Mouse (Mus musculus) ES-E14 (cell line): ENCODE data around the gene Olig1. TPM values are rescaled to one million over a fixed set of nuclear protein-coding genes. Genes with fewer than 3 reads are reported as not detected.

Experiments
- DNase-seq: peaks from one replicate; pipeline ENCODE4 v3.0.0-alpha.2; 2013; ENCODE audit warnings: low read depth, low spot score
- H3K27ac ChIP-seq: 2 replicates; pipeline ENCODE4 v1.5.1; 2012; ENCODE audit warnings: low read depth, mild to moderate bottlenecking, low read length, moderate library complexity, mixed read lengths; ENCODE audit not compliant: poor library complexity, insufficient read depth, severe bottlenecking
- H3K36me3 ChIP-seq: 2 replicates; pipeline ENCODE4 v1.6.1; 2012; ENCODE audit warnings: mild to moderate bottlenecking, low read length, moderate library complexity, mixed read lengths; ENCODE audit not compliant: control insufficient read depth, poor library complexity, insufficient read depth, severe bottlenecking
- H3K4me1 ChIP-seq, 2 experiments: fragments of 150-350 bp in 1 of 2; sonication (generic) in 1 of 2; 2 replicates each; pipeline ENCODE4 v1.6.1; 2012; ENCODE audit warnings: low read length in 2 of 2, mild to moderate bottlenecking in 1 of 2, mixed read lengths in 1 of 2; ENCODE audit not compliant: control insufficient read depth in 2 of 2, insufficient read depth in 2 of 2, poor library complexity in 1 of 2
- H3K4me3 ChIP-seq, 2 experiments: fragments of 150-350 bp in 1 of 2; sonication (generic) in 1 of 2; 2 replicates each; pipeline ENCODE4 v1.5.1; 2012; ENCODE audit warnings: low read length in 2 of 2, low read depth in 1 of 2, mild to moderate bottlenecking in 1 of 2, mixed read lengths in 1 of 2; ENCODE audit not compliant: insufficient read depth in 1 of 2, poor library complexity in 1 of 2, severe bottlenecking in 1 of 2
- H3K9ac ChIP-seq: 2 replicates; pipeline ENCODE4 v1.6.1; 2012; ENCODE audit warnings: low read depth, mild to moderate bottlenecking, low read length, mixed read lengths; ENCODE audit not compliant: poor library complexity, insufficient read depth, severe bottlenecking
- H3K9me3 ChIP-seq: fragments of 150-350 bp; sonication (generic); 2 replicates; pipeline ENCODE4 v1.6.1; 2012; ENCODE audit warnings: low read depth, mild to moderate bottlenecking, low read length; ENCODE audit not compliant: control insufficient read depth, insufficient read depth
- CHD2 ChIP-seq: IDR thresholded peaks from 2 replicates; pipeline ENCODE4 v1.6.1; 2014; ENCODE audit warnings: mild to moderate bottlenecking, low read depth, low read length, inconsistent platforms
- HCFC1 ChIP-seq: IDR thresholded peaks from 2 replicates; pipeline ENCODE4 v1.6.1; 2012; ENCODE audit warnings: low read length, inconsistent platforms, borderline replicate concordance; ENCODE audit not compliant: insufficient read depth
- MAFK ChIP-seq: IDR thresholded peaks from 2 replicates; pipeline ENCODE4 v1.6.1; 2014; ENCODE audit warnings: mild to moderate bottlenecking, low read depth, low read length, inconsistent platforms; ENCODE audit not compliant: insufficient read depth
- ZC3H11A ChIP-seq: IDR thresholded peaks from 2 replicates; pipeline ENCODE4 v1.6.1; 2012; ENCODE audit warnings: low read depth, mild to moderate bottlenecking, inconsistent platforms, low read length, borderline replicate concordance
- ZNF384 ChIP-seq: IDR thresholded peaks from 2 replicates; pipeline ENCODE4 v1.6.1; 2012; ENCODE audit warnings: low read depth, low read length, inconsistent platforms
- in situ Hi-C, 2 experiments: fragments of 600-800 bp; cut with MboI; formaldehyde crosslinking; loops; one replicate each; pipeline ENCODE4 v1.15.1; 2025; ENCODE audit warnings: low sequenced_read_pairs in 2 of 2, inconsistent platforms in 1 of 2; ENCODE audit not compliant: unreplicated experiment in 2 of 2
- total RNA-seq: library from RNA; depleted of rRNA; stranded (reverse); fragments of 300-350 nt; gene quantifications from 2 replicates; pipeline ENCODE4 v1.2.3, GENCODE M21; 2012; rRNA removed

Olig1 gene
- 0.22 and 0.48 TPM in 2 replicates for total RNA-seq

- H3K4me3 ChIP-seq: peak within 1 kb of the TSS; percentile 69 to 70
- TF ChIP-seq HCFC1 (no peak), CHD2 (0 out of 2 replicates have a peak, but pooled peaks have one; percentile 43)
- no peaks in the 10 kb centered on the region for H3K9me3 ChIP-seq
- no peak within 1 kb of the TSS for H3K27ac ChIP-seq
- no peaks in the 10 kb centered on the region for H3K36me3 ChIP-seq
- peak; percentile 66 for DNase-seq
- in situ Hi-C loops: no loop called here
- H3K4me1 ChIP-seq: no peaks in the 10 kb centered on the region; a peak in 1 of 4 replicates
- H3K9ac ChIP-seq: peak within 1 kb of the TSS; percentile 62
Measured at GRCm38 (mm10) chr16:91269468-91270211, at the start of gene Olig1. Gene Olig1 (plus strand): TSS chr16:91269772.

GRCm38 (mm10) chr16:91222171-91222642, 47.4 kb upstream of the Olig1 start:
- H3K36me3 ChIP-seq: no peaks in the 10 kb centered on the region
- no peak for DNase-seq
- in situ Hi-C loops: loop anchor here in 1 of 2 experiments (5.0 kb wide), 1 partner anchor 130 kb away; no protein-coding TSS in a partner anchor
- H3K4me1 ChIP-seq: peaks cover 4 to 12% of the 10 kb centered on the region in 2 experiments; a peak in 2 of 4 replicates
- H3K9ac ChIP-seq: no peak overlapping the region
- H3K27ac ChIP-seq: no peak overlapping the region
- TF ChIP-seq ZNF384: no peak
- no peak for TF ChIP-seq MAFK
- no peak for TF ChIP-seq CHD2
- TF ChIP-seq ZC3H11A: no peak
- TF ChIP-seq HCFC1: no peak
- H3K9me3 ChIP-seq: no peaks in the 10 kb centered on the region
- H3K4me3 ChIP-seq: peak overlapping the region in 1 of 2 experiments; percentile 11; a peak in 2 of 4 replicates

- Histone ChIP-seq H3K4me3 (peak overlapping the region in 1 of 2 experiments; percentile 11; a peak in 2 of 4 replicates), H3K27ac (no peak overlapping the region), H3K9me3 (no peaks in the 10 kb centered on the region), H3K36me3 (no peaks in the 10 kb centered on the region), H3K9ac (no peak overlapping the region), H3K4me1 (peaks cover 4 to 12% of the 10 kb centered on the region in 2 experiments; a peak in 2 of 4 replicates)
- in situ Hi-C loops: loop anchor here in 1 of 2 experiments (5.0 kb wide), 1 partner anchor 130 kb away; no protein-coding TSS in a partner anchor
- TF ChIP-seq MAFK: no peak
- no peak for TF ChIP-seq HCFC1
- TF ChIP-seq ZNF384: no peak
- TF ChIP-seq ZC3H11A: no peak
- no peak for TF ChIP-seq CHD2
- DNase-seq: no peak
Measured at GRCm38 (mm10) chr16:91222643-91223271, 46.8 kb upstream of the Olig1 start.

GRCm38 (mm10) chr16:91223327-91224067, 46.1 kb upstream of the Olig1 start:
- no peaks in the 10 kb centered on the region for H3K9me3 ChIP-seq
- no peaks in the 10 kb centered on the region for H3K36me3 ChIP-seq
- H3K4me1 ChIP-seq: peaks cover 4 to 12% of the 10 kb centered on the region in 2 experiments; a peak in 2 of 4 replicates
- no peak overlapping the region for H3K27ac ChIP-seq
- TF ChIP-seq HCFC1: no peak
- TF ChIP-seq ZNF384: no peak
- TF ChIP-seq MAFK: no peak
- no peak for TF ChIP-seq ZC3H11A
- TF ChIP-seq CHD2: no peak
- in situ Hi-C loops: loop anchor here in 1 of 2 experiments (5.0 kb wide), 1 partner anchor 129 kb away; no protein-coding TSS in a partner anchor
- H3K4me3 ChIP-seq: no peak overlapping the region
- no peak overlapping the region for H3K9ac ChIP-seq
- no peak for DNase-seq
